Mouse (Mus musculus) lung, postnatal 10 days (tissue): ENCODE measurements at regions not wholly inside any gene's neighbourhood (a gene's known extent, or its start where the extent isn't known, plus 50 kb on each side); places are given as distances from the start of the nearest gene placed in this dataset.
A peak's percentile ranks its signal among the peaks of the same experiment; 100 is the strongest.
"Not testable (repeated sequence)": the region's sequence is repeated elsewhere in the genome, so short reads cannot be mapped to it uniquely, and the experiment has no call there.

ENCODE experiments used
- DNase-seq: peaks from one replicate; pipeline ENCODE4 v3.0.0; 2021

DNA sequence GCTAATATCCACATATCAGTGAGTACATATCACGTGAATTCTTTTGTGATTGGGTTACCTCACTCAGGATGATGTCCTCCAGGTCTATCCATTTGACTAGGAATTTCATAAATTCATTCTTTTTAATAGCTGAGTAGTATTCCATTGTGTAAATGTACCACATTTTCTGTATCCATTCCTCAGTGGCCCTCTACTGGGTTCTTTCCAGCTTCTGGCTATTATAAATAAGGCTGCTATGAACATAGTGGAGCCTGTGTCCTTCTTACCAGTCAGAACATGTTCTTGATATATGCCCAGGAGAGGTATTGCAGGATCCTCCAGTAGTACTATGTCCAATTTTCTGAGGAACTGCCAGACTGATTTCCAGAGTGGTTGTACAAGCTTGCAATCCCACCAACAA, 884.0 kb upstream of the Lrrc4c start:
- not testable (repeated sequence) for DNase-seq

DNA sequence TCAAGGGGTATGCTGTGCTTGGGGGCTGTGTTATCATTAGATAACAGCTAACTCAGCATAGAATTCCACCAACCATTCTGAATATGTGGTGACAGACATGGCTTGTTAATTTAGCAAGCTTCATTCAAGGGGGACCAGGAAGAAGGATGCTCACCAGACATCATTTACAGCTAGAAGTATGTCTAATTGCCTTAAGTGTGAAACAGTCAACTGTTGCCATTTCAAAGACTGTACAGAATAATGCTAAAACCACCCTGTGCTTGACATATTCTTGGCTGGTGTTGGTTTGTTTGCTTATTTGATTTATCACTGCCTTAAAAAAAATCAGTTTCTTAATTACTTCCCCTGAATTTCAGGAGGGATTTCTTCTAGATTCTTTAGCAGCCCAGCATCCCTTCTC, 877.0 kb upstream of the Lrrc4c start:
- DNase-seq: no peak

DNA sequence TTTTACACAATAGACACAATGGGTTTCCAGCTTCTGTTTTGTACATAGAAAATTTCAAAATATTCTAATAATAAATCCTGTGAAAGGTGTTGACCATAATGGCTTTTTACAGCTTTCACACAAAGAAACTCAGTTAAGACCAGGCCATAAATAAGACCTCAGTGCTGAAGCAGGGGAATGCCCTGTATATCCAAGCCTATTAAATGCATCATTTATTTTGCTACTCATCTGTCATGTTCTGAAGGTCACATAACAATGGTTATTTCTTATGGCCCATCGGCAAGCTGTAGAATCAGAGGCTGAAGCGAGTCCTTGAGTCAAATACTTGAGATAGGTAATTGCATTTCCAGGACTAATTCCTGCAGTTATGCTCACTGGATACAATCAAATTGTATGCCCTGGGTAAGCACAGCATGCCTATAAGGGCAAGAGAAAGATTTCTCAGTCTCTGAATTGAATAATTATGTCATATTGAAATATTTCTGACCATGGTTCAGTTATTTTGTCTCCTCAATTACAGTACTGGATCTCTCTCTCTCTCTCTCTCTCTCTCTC, 874.6 kb upstream of the Lrrc4c start:
- DNase-seq: no peak

DNA sequence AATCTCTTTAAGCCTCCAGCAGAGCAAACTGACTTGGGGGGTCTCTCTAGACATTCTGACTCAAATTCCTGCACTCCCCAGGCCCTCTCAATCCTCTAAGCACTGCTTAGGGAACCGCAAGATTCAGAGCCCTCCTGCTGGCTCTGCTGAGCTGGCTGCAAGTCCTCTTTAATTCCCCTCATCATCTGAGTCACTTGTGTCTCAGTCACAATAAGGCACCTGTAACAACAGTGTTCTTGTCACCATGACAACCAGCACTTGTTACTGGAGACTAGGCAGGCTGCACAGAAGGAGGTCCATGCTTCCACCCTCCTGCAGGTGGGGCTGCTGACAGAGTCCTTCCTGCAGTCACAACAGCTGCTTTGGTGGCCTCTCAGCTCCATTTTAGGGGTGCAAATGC, 869.1 kb upstream of the Lrrc4c start:
- no peak for DNase-seq

DNA sequence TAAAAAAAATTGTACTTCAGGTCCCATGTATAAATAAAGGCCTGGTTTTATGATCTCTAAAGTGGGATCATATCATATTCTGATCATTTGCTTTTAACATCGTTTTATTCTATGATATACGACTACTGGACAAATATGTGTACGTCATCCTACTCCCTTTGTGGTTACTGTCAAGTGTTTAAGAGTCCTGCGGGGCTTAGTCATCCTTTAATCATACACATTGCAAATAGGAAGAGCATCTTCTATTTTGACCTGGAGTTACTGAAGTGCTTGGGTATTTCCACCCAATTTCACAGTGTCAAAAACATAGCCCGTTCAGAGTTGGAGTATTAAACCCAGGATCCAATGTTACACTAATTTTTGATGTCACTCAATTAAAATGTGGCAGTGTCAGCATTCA, 838.1 kb upstream of the Lrrc4c start:
- DNase-seq: no peak

DNA sequence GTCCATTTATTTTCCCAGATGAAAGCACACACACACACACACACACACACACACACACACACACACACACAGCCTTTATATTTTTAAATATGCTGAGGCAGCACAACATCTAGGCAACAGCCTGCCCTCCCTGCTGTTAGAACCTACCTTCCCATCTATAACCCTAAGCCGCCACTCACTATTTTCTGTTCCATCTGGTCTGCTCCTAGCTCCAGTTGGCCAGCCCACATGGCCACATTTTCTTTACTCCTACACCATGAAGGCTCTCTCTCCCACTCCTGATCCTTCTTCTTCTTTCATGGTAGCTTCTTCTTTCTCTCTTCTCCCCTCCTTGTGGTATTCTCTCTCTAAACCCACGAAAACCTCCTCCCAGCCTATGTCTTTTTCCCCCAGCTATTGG, 834.6 kb upstream of the Lrrc4c start:
- DNase-seq: no peak

DNA sequence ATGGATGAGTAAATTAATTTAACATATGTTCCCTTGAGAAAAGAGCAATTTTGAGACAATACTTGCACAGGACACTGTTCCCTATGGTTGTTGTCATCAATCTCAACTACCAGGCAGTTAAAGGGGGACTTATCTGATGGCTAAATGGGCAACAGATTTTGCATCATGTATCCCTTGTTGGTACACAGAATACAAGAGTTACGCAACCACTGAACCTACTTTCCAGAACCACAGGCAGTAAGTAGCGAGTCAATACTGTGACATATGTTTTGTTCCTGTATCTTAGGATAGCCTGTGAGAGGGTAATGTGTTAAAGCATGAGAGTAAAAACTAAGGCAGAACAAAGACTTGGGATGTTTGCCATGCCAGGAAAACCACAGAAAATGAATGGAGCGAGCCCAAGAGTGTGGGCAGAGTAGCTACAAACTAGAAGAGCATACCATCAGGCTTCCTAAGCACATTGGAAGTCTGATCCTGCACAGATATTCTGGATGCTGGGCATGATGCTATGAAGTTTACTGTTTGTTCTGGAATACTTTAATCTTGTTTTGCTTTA, 830.3 kb upstream of the Lrrc4c start:
- DNase-seq: no peak

DNA sequence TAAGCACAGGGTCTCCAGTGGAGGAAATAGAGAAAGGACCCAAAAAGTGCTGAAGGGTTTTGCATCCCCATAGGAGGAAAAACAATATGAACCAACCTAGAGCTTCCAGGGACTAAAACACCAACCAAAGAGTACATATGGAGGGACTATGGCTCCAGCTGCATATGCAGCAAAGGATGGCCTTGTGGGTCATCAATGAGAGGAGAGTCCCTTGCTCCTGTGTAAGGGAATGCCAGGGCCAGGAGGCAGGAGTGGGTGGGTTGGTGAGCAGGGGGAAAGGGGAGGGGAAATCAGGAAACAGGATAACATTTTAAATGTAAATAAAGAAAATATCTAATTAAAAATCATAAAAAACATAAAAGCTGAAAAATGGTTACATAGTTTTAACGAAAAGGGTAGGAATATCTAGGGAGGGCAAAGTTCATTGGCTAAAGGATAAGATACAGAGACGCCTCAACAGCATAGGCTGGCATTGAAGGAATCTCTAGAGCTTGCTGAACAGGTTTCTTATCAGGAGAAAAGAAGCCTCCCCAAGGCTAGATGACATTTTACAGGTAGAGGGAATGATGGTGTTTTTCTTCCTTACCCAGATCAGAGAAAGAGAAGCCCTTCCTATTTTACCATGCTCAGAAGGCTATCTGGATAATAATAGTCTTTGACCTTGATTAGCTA, 823.8 kb upstream of the Lrrc4c start:
- DNase-seq: no peak

DNA sequence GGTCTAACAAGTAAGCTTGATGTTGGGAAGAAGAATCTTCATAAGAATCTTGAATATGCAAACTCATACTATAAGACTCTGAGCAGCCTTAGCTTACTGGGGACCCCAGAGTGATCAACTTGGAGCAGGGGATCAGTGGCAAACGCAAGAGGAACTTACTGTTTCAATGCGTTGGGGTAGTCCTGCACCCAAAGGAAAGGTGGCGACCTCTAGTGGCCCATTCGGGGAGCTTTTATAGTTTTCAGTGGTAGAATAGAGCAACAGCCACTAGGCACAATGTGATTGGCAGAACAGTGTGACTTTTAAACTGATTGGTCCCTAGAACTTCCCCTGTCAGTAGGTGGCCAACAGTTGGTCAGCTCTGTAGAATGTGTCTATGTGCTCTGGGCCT, 823.3 kb upstream of the Lrrc4c start:
- DNase-seq: peak; percentile 2

DNA sequence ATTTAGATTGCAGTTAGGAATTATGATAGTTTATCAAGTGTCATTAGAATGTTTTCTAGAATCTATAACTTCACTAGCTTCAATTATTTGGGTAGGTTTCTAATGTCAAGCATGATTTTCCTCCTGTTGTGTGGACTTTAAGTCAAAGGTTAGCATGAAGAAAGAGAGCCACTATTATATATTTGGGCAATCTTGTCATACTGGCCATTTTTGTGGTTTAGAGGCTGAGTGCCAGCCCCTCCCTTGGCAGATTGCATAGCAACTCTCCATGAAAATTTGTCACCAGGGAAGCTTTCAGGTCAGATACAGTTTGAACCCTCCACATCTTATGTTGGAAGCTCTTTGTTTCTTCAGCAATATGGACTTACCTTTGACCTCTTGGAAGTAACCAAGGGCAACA, 806.7 kb upstream of the Lrrc4c start:
- no peak for DNase-seq

DNA sequence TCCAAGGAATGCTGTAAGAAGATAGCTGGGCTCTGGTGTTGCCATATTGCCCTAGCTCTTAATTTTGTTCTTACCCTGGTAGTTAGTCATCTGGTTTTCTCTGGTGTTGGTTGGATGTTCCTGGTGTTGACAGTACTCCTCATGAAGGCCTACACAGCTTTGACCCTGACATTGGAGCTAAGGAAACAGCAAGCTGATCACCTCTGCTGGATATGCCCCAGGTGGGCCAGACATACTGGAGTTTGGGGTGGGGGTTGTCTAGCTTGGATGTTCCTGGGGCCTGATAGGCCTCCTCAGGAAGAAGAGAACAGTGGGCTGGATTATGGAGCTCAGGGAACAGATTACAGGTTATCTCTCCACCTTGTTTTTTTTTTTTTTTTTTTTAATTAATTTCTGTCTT, 796.3 kb upstream of the Lrrc4c start:
- no peak for DNase-seq

DNA sequence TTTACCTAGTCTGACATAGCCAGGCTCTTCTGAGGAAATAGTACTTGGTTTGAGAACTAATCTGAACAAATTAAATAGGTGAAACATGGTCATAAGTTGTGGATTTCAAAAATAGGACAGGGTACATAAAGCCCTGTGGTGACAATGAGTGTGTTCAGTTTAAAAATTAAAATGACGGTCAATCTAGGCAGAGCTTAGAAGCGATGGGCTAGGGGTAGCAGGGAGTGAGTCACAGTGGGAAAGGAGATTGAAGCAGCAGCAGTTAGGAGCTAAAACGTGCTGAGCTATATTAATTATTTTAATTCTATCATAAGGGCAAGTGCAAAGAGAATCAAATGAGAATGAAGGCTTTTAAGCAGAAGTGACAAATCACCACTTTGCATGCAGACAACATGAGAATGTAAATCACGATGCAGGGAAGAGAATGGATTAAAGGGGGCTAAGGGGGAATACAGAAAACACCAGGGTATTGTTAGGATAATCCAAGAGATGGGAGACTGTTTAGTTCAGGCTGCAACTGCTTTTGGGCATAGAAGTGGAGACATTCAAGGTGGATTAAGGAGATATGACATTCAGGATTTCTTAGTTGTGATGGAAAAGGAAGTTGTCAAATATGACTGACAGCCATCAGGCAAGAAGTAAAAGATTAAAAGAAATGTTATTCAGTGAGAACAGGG, 793.2 kb upstream of the Lrrc4c start:
- no peak for DNase-seq

DNA sequence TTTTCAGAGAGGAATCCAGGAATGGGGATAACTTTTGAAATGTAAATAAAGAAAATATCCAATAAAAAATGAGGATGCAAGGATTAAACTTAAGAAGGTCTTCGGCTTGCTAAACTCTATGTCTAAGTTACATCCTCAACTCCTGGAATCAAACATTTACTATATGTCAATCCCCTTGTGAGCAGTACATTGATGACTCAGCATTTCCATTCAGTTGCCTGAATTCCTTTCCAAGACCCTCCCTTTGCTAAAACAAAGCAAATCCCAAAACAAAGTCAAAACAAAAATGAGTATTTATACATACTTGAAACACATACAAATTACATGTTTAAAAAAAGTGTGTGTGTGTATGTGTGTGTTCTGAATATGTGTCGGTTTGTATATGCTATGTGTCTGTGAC, 753.9 kb upstream of the Lrrc4c start:
- no peak for DNase-seq

DNA sequence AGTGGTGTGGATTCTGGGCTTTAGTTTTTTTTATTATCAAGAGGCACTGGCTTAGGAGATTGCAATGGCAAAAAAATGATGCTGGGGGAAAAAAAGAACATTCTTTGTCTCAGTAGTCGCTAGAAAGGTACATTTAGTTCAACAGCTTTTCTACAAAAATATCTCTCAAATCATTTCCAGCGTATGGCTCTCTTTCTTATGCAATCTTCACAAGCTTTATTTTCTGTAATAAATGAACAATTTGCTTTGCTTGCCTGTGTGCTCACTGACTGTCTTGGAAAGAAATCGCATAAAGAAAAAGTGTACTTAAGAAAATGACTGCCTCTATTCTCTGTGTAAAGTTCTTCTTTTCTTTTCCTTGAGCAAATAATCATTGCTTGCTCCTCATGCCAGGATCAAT, 742.1 kb upstream of the Lrrc4c start:
- DNase-seq: no peak

DNA sequence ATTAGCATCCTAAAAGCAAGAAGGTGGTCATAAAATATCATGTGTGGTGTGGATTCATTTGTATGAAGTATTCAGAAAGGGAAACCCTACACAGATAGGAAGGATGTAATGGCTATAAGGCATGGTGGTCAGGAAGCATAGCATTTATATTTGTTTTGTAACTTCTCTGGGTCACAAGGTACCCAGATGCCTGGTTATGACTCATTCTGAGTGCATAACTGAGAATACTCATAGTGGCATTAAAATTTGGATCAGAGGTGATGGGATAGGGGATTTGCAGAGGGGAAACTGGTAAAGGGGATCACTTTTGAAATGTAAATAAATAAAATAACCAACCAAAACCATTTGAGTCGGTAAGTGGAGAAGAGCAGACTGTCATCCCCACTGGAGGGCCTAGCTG, 738.8 kb upstream of the Lrrc4c start:
- no peak for DNase-seq

DNA sequence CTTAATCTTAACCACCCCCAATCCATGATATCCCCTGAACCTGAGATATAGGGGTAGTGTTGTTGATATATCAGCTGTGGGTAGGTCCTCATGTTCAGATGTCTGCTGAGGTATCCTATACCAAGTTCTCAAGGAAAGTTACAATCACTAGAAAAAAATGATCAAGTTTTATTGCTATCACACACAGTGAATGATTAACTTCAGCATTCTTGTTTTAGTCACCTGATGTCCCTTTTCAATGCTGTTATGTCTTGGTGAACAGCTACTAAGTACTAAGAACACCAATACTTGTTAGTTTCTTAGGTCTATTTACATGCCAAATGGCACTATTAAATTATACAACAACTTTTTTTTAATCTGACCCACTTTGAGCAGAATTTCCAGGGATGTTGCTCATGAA, 732.0 kb upstream of the Lrrc4c start:
- no peak for DNase-seq

DNA sequence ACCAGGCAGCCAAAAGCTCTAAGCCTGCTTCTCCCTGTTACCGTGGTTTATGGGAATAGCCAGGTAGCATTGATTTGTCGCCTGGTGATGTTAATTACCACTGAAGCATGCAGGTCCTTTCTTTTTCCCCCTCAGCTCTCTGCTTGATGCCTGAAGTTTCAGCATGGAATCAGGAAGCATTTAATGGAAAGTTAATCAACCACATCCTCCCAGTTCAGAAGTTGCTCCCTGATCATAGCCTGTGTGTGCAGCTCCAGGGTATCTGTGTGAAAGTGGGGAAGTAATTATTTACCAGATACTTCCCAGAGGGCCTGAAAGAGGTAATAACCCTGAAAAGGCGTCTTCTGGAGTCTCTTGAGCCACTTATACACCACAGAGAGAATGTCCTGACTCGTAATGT, 730.9 kb upstream of the Lrrc4c start:
- DNase-seq: no peak

DNA sequence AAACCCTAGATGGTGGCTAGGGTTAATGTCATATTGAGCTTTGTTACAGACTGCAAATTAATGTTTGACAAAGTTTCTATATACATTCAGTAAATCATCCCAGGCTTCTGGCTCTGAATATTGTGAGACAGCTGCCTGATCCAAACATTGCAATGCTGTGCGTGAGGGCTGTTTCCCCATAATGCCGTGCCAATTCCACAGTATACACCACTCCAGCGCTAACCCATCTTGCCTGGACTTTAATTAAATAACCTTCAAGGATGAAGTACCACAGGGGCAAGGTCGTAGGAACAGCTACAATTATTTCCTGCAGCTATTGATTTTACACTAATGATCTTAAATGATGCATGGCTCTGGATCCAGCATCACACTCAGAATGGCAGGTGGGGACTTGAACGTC, 704.6 kb upstream of the Lrrc4c start:
- DNase-seq: no peak

DNA sequence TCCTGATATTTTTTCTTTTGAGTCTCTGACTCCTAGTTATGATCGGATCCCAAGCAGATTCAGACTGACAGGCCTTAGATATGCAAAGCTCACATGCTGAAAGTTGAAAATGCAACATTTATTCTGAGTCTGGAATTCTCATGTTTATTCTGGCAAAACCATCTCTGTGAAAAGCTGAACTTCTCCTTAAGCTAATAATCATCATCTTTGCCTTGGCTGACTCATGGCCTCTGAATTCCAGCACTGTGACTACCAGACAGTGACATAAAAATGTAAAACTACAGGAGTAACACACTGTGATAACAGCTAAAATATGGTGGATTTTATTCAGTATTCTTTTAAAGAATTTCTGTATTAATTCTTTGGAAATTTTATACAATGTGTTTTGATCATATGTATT, 680.4 kb upstream of the Lrrc4c start:
- no peak for DNase-seq

DNA sequence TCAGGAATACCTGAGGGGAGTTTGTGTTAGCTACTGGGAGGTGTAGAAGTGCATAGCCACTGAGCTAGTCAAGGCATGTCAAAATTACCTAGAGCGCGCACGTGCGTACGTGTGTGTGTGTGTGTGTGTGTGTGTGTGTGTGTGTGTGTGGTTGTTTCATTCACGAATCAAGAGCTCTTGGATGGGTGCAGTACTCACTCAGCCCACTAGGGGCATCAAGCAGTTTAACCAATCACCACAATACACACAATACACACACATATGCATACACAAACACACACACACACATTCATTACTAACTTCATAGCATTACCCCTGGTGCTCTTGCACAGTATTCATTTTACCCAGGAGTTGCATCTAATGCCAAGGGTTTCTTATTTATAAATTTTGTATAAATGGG, 643.6 kb upstream of the Lrrc4c start:
- DNase-seq: no peak

DNA sequence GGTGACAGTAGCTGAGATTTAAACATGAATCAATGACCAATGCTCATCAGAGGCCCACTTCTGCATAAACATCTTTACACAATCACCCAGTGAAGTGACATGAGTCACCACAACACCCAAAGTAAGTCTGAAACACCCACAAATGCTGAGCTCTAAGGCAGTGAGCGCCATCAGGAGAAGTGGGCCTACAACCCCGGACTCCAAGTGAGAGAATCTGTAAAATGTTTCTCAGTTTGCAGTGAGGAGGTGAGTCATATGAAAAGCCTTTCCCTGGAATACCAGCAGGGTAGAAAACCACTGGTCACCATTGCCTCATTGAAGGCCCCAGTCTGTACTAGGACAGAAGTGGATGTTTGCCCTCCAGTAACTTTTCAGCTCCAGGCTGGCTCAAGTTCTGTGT, 602.6 kb upstream of the Lrrc4c start:
- DNase-seq: no peak
